Mouse (Mus musculus) midbrain, embryonic 12.5 days (tissue): ENCODE results near the gene Kif1bp. TPM values are rescaled to one million over a fixed set of nuclear protein-coding genes. Genes with fewer than 3 reads are reported as not detected.

ENCODE experiments used
- ATAC-seq: fragments of 200-750 bp; cut with Nextera tagmentation; 2 replicates; pipeline ENCODE4 v1.8.0; 2017; ENCODE audit warnings: low read depth, moderate TSS enrichment, moderate library complexity; ENCODE audit not compliant: low FRiP score
- H3K27ac ChIP-seq: fragments of 300-500 bp; sonication (generic); replicated peaks from 2 replicates; pipeline ENCODE4 v1.5.1; 2016; ENCODE audit warnings: mild to moderate bottlenecking
- H3K27me3 ChIP-seq: fragments of 300-500 bp; sonication (generic); 2 replicates; pipeline ENCODE4 v1.6.1; 2016; ENCODE audit warnings: mild to moderate bottlenecking
- H3K36me3 ChIP-seq: fragments of 300-500 bp; sonication (generic); 2 replicates; pipeline ENCODE4 v1.6.1; 2016
- H3K4me1 ChIP-seq: fragments of 300-500 bp; sonication (generic); 2 replicates; pipeline ENCODE4 v1.6.1; 2016
- H3K4me2 ChIP-seq: fragments of 300-500 bp; sonication (generic); replicated peaks from 2 replicates; pipeline ENCODE4 v1.6.1; 2016; ENCODE audit warnings: mild to moderate bottlenecking, moderate library complexity
- H3K4me3 ChIP-seq: fragments of 300-500 bp; sonication (generic); 2 replicates; pipeline ENCODE4 v1.5.1; 2016; ENCODE audit warnings: mild to moderate bottlenecking
- H3K9ac ChIP-seq: fragments of 300-500 bp; sonication (generic); replicated peaks from 2 replicates; pipeline ENCODE4 v1.6.1; 2016; ENCODE audit warnings: mild to moderate bottlenecking, moderate library complexity
- H3K9me3 ChIP-seq: fragments of 300-500 bp; sonication (generic); 2 replicates; pipeline ENCODE4 v1.6.1; 2016; ENCODE audit warnings: mild to moderate bottlenecking
- WGBS: fragments of 180-500 bp; shearing (Covaris S2); methylation state at CpG from one replicate; pipeline ENCODE4 v1.1.7; 2016; 5-methylcytosine and 5-hydroxymethylcytosine counted together
- polyA plus RNA-seq: library from polyadenylated mRNA; unstranded; fragments of >200 nt; fragmentation: Nextera tagmentation; extraction: Ambion mirVana; gene quantifications from 2 replicates; pipeline ENCODE4 v1.2.1, GENCODE M21; 2016

The Kif1bp gene
- polyA plus RNA-seq, 1 experiment from 2014 or later: 66.3 TPM

- H3K9me3 ChIP-seq: no peaks in the 10 kb centered on the region
- no peak within 1 kb of the TSS for H3K9ac ChIP-seq
- no peaks in the 10 kb centered on the region for H3K4me1 ChIP-seq
- no peak within 1 kb of the TSS for H3K4me3 ChIP-seq
- no peaks in the 10 kb centered on the region for H3K27me3 ChIP-seq
- 87% methylated on average over 14 of the region's 14 CpGs for WGBS
- H3K27ac ChIP-seq: no peak within 1 kb of the TSS
- no peak within 1 kb of the TSS for H3K4me2 ChIP-seq
- H3K36me3 ChIP-seq: no peaks in the 10 kb centered on the region
- ATAC-seq: no peak
These were observed 50.9 kb downstream of the Kif1bp start, which contains the start of gene Srgn for GRCm38 (mm10) chr10:62527351-62527750. TSS of gene Srgn (minus strand) at chr10:62527451.

DNA sequence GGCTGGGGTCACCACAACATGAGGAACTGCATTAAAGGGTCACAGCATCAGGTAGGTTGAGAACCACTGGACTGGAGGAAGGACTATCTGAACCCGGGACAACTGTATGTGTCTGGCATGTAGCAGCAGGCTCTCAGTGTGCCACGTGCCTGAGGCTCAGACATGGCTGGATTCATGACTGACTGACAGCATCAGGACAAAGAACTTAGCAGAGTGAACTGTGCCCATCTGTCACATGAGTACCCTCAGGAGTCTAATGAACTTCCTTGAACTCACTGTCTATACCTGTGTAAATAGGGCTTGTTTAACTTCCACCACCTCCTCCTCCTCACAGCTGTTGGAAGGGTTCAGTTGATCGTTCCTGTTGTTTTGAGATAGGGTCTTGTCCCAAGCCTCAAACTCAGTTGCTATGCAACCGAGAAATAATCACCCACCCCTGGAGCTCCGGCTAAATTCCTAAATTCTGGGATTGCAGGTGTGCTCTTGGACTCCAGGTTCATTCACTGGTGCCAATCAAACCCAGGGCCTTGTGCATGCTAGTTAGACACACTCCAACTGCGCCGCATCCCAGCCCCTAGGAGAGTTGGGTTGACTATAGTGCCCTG, 55.8 kb downstream of the Kif1bp start:
- WGBS: 79% methylated on average over 7 of the region's 7 CpGs
- Histone ChIP-seq H3K27ac (no peak overlapping the region), H3K4me1 (no peaks in the 10 kb centered on the region), H3K9ac (no peak overlapping the region), H3K36me3 (no peaks in the 10 kb centered on the region), H3K27me3 (no peaks in the 10 kb centered on the region), H3K4me3 (no peak overlapping the region), H3K9me3 (no peaks in the 10 kb centered on the region), H3K4me2 (no peak overlapping the region)
- ATAC-seq: no peak

DNA sequence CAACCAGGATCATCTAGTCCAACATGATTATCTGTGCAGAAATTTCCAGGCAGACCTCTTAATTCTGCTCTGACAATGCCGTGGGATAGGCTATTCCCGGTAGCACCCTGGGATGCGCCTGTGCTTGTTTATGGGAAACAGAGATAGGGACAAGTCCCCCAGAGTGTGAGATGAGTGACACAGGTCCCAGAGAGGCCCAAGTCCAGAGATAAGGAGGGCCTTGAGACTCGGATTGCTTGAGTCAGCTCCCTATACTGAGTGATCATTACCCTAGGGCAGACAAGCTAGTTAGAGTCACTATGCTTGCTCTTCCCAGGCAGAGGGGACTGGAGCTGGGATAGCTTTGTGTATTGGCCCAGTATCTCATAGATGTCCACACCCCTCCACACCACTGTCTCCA, 56.5 kb downstream of the Kif1bp start:
- no peak for ATAC-seq
- Histone ChIP-seq H3K27ac (no peak overlapping the region), H3K9me3 (no peaks in the 10 kb centered on the region), H3K4me2 (no peak overlapping the region), H3K9ac (no peak overlapping the region), H3K36me3 (no peaks in the 10 kb centered on the region), H3K27me3 (no peaks in the 10 kb centered on the region), H3K4me1 (no peaks in the 10 kb centered on the region), H3K4me3 (no peak overlapping the region)
- WGBS: 73% methylated on average over 4 of the region's 4 CpGs

GRCm38 (mm10) chr10:62520911-62521310, 57.3 kb downstream of the Kif1bp start:
- Histone ChIP-seq H3K4me3 (no peak overlapping the region), H3K4me2 (no peak overlapping the region), H3K27ac (no peak overlapping the region), H3K36me3 (no peaks in the 10 kb centered on the region), H3K4me1 (no peaks in the 10 kb centered on the region), H3K9ac (no peak overlapping the region), H3K9me3 (no peaks in the 10 kb centered on the region), H3K27me3 (no peaks in the 10 kb centered on the region)
- 71% methylated on average over 2 of the region's 2 CpGs for WGBS
- no peak for ATAC-seq

GRCm38 (mm10) chr10:62517511-62517910, 60.7 kb downstream of the Kif1bp start:
- Histone ChIP-seq H3K9me3 (no peaks in the 10 kb centered on the region), H3K27me3 (no peaks in the 10 kb centered on the region), H3K36me3 (no peaks in the 10 kb centered on the region), H3K9ac (no peak overlapping the region), H3K4me3 (no peak overlapping the region), H3K27ac (no peak overlapping the region), H3K4me1 (no peaks in the 10 kb centered on the region), H3K4me2 (no peak overlapping the region)
- 84% methylated on average over 6 of the region's 6 CpGs for WGBS
- no peak for ATAC-seq

DNA sequence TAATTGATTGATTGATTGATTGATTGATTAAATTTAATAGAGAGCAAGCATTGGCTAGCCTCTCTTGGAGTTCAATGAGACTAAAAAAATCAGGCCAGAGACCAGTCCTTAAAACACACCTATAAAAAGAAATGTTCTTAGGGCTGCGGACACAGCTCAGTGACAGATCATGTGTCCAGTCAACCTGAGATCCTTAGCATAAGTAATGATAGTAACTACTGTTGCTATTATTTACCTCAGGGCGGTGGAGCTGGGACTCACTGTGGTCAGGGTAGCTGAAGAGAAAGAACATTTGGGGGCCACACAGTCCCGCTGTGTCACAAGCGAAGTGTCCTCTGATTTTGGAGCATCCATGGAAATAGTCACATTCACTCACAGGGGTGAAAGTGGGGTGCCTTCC, 65.4 kb downstream of the Kif1bp start:
- WGBS: 96% methylated on average over 4 of the region's 4 CpGs
- Histone ChIP-seq H3K27me3 (peaks cover 13% of the 10 kb centered on the region; the same call in 1 of the 2 replicates), H3K4me3 (no peak overlapping the region), H3K9ac (no peak overlapping the region), H3K4me2 (no peak overlapping the region), H3K36me3 (no peaks in the 10 kb centered on the region), H3K27ac (no peak overlapping the region), H3K4me1 (peaks cover 3% of the 10 kb centered on the region; the same call in 1 of the 2 replicates), H3K9me3 (no peaks in the 10 kb centered on the region)
- ATAC-seq: no peak

DNA sequence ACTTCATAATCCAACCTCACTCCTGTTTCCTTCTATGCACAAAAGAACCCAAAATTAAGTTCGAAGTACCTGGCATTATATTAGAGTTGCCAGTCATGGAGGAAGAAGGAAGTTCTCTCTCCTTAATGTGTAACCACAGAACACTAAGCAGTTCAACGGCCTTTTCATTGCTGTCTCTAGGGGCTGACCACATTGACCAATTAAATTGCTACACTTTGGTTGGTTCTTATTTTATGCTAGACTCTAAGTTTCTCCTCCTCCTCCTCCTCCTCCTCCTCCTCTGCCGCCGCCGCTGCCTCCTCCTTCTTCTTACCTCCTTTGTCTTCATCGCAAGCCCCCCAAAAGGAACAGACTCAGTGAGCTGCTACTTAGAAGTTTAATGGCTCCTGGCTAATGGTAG, 66.7 kb downstream of the Kif1bp start:
- no peak overlapping the region for H3K9ac ChIP-seq
- 89% methylated on average over 6 of the region's 6 CpGs for WGBS
- no peak overlapping the region for H3K27ac ChIP-seq
- H3K36me3 ChIP-seq: no peaks in the 10 kb centered on the region
- peaks cover 3% of the 10 kb centered on the region; the same call in 1 of the 2 replicates for H3K4me1 ChIP-seq
- no peak overlapping the region for H3K4me2 ChIP-seq
- no peak for ATAC-seq
- H3K27me3 ChIP-seq: peaks cover 20% of the 10 kb centered on the region
- no peaks in the 10 kb centered on the region for H3K9me3 ChIP-seq
- H3K4me3 ChIP-seq: no peak overlapping the region

DNA sequence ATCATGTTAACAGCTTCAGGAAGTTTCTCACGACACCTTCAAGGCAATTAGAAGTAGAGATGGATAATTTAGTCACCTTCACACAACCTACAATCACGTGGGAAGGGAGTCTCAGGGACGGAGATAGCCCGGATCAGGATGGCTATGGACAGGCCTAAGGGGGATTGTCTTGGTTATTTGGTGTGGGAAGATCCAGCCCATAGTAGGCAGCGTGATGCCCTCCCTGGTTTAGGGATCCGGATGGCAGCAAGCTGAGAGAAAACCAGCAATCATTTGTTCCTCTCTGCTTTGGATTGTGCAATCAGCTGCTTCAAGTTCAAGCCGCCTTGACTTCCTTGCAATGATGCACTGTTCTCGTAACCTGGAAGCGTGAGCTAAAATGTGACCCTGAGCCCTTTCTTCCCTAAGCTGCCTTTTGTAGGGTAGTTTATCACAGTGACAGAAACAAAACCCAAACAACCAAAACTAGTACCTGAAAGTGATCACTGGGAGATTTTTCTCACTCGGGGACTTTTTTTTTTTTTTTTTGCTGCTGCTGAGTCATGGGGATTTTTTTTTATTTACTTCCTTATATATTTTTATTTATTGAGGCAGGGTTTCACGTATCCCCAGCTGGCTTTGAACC, 69.1 kb downstream of the Kif1bp start:
- H3K27ac ChIP-seq: no peak overlapping the region
- ATAC-seq: no peak
- peaks cover 3% of the 10 kb centered on the region; the same call in 1 of the 2 replicates for H3K4me1 ChIP-seq
- 67% methylated on average over 11 of the region's 11 CpGs for WGBS
- H3K4me3 ChIP-seq: no peak overlapping the region
- H3K9me3 ChIP-seq: no peaks in the 10 kb centered on the region
- no peak overlapping the region for H3K4me2 ChIP-seq
- peaks cover 20% of the 10 kb centered on the region for H3K27me3 ChIP-seq
- H3K36me3 ChIP-seq: no peaks in the 10 kb centered on the region
- no peak overlapping the region for H3K9ac ChIP-seq

GRCm38 (mm10) chr10:62508459-62508858, 69.8 kb downstream of the Kif1bp start:
- Histone ChIP-seq H3K4me2 (peak overlapping the region; percentile 46), H3K9ac (peak overlapping the region; percentile 41), H3K36me3 (no peaks in the 10 kb centered on the region), H3K27ac (no peak overlapping the region), H3K9me3 (no peaks in the 10 kb centered on the region), H3K4me1 (peaks cover 3% of the 10 kb centered on the region; the same call in 1 of the 2 replicates), H3K4me3 (peak overlapping the region; percentile 24), H3K27me3 (peaks cover 20% of the 10 kb centered on the region)
- no peak for ATAC-seq
- WGBS: 9% methylated on average over 11 of the region's 11 CpGs

GRCm38 (mm10) chr10:62507591-62508308, 70.5 kb downstream of the Kif1bp start:
- peak overlapping the region; percentile 46 for H3K4me2 ChIP-seq
- 16% methylated on average over 18 of the region's 18 CpGs for WGBS
- H3K27ac ChIP-seq: no peak overlapping the region
- H3K9ac ChIP-seq: no peak overlapping the region
- H3K9me3 ChIP-seq: no peaks in the 10 kb centered on the region
- H3K4me1 ChIP-seq: peaks cover 3% of the 10 kb centered on the region; the same call in 1 of the 2 replicates
- no peaks in the 10 kb centered on the region for H3K36me3 ChIP-seq
- no peak for ATAC-seq
- H3K27me3 ChIP-seq: peaks cover 20% of the 10 kb centered on the region
- peak overlapping the region; percentile 24; the same call in 1 of the 2 replicates for H3K4me3 ChIP-seq

- H3K9ac ChIP-seq: no peak overlapping the region
- no peak for ATAC-seq
- H3K36me3 ChIP-seq: no peaks in the 10 kb centered on the region
- H3K4me2 ChIP-seq: no peak overlapping the region
- WGBS: 90% methylated on average over 4 of the region's 4 CpGs
- H3K4me3 ChIP-seq: no peak overlapping the region
- H3K27ac ChIP-seq: no peak overlapping the region
- no peaks in the 10 kb centered on the region for H3K9me3 ChIP-seq
- H3K27me3 ChIP-seq: peaks cover 20% of the 10 kb centered on the region
- H3K4me1 ChIP-seq: peaks cover 3% of the 10 kb centered on the region; the same call in 1 of the 2 replicates
These were observed 71.2 kb downstream of the Kif1bp start for GRCm38 (mm10) chr10:62507071-62507470.

DNA sequence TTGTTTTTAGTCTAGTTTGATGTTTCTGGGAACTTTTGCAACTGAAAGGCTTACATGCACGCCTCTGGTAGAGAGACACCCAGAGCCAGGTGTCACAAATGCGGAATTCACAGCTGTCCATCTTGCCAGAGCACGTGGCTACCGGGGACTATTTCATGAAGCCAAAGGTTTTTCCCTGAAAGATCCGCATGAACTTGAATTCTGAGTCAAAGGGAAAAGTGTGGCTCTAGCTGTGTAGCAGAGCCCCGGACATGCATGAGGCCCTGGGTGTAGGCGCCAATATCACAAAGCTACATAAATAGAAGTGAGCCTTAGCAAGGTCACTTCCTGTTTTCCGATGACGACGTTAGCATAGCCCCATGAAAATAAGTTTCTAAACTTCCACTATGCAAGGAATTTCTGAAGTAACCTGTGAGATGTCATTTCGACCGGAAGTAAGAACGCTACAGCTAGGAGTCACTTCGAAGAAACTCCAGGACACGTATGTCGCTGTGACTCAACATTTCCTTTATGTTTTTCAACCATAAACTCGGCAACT, 72.2 kb downstream of the Kif1bp start:
- peaks cover 19% of the 10 kb centered on the region for H3K27me3 ChIP-seq
- H3K9me3 ChIP-seq: no peaks in the 10 kb centered on the region
- ATAC-seq: no peak
- no peak overlapping the region for H3K9ac ChIP-seq
- H3K36me3 ChIP-seq: no peaks in the 10 kb centered on the region
- H3K4me1 ChIP-seq: peaks cover 3% of the 10 kb centered on the region; the same call in 1 of the 2 replicates
- H3K27ac ChIP-seq: no peak overlapping the region
- no peak overlapping the region for H3K4me2 ChIP-seq
- 85% methylated on average over 17 of the region's 17 CpGs for WGBS
- H3K4me3 ChIP-seq: no peak overlapping the region
